Mouse (Mus musculus) intestine, embryonic 16.5 days (tissue): ENCODE results near the gene Mtmr11. TPM values are rescaled to one million over a fixed set of nuclear protein-coding genes. Genes with fewer than 3 reads are reported as not detected.

Experiments
- ATAC-seq: fragments of 200-750 bp; cut with Nextera tagmentation; 2 replicates; pipeline ENCODE4 v1.8.0; 2017; ENCODE audit warnings: moderate TSS enrichment, moderate library complexity
- H3K27ac ChIP-seq: fragments of 300-500 bp; sonication (generic); 2 replicates; pipeline ENCODE4 v1.5.1; 2014; ENCODE audit warnings: mild to moderate bottlenecking, low read length
- H3K27me3 ChIP-seq: fragments of 300-500 bp; sonication (generic); replicated peaks from 2 replicates; pipeline ENCODE4 v1.6.1; 2014; ENCODE audit warnings: low read length, control low read depth, mixed read lengths; ENCODE audit not compliant: control insufficient read depth, insufficient read depth
- H3K36me3 ChIP-seq: fragments of 300-500 bp; sonication (generic); 2 replicates; pipeline ENCODE4 v1.6.1; 2014; ENCODE audit warnings: low read length, control low read depth; ENCODE audit not compliant: control insufficient read depth, insufficient read depth
- H3K4me1 ChIP-seq: fragments of 300-500 bp; sonication (generic); 2 replicates; pipeline ENCODE4 v1.6.1; 2014; ENCODE audit warnings: low read length, control low read depth, mixed read lengths; ENCODE audit not compliant: control insufficient read depth, insufficient read depth
- H3K4me2 ChIP-seq: fragments of 300-500 bp; sonication (generic); 2 replicates; pipeline ENCODE4 v1.6.1; 2014; ENCODE audit warnings: low read depth, low read length, control low read depth
- H3K4me3 ChIP-seq: fragments of 300-500 bp; sonication (generic); 2 replicates; pipeline ENCODE4 v1.5.1; 2014; ENCODE audit warnings: mild to moderate bottlenecking, low read length
- H3K9ac ChIP-seq: fragments of 300-500 bp; sonication (generic); 2 replicates; pipeline ENCODE4 v1.6.1; 2014; ENCODE audit warnings: low read depth, low read length
- H3K9me3 ChIP-seq: fragments of 300-500 bp; sonication (generic); 2 replicates; pipeline ENCODE4 v1.6.1; 2016; ENCODE audit warnings: low read length, control low read depth; ENCODE audit not compliant: control insufficient read depth
- WGBS: fragments of 180-500 bp; shearing (Covaris S2); extraction: QIAGEN DNeasy Blood & Tissue Kit; methylation state at CpG from one replicate; pipeline ENCODE4 v1.1.7; 2014; 5-methylcytosine and 5-hydroxymethylcytosine counted together
- polyA plus RNA-seq: library from polyadenylated mRNA; unstranded; fragments of >200 nt; fragmentation: Nextera tagmentation; extraction: Ambion mirVana; gene quantifications from 2 replicates; pipeline ENCODE4 v1.2.1, GENCODE M21; 2015

Mtmr11 gene
- polyA plus RNA-seq, 1 experiment from 2014 or later, result 24.5 TPM

- H3K4me1 ChIP-seq, result peaks cover 2% of the 10 kb centered on the region; the same call in 1 of the 2 replicates
- H3K4me2 ChIP-seq, result no peak overlapping the region
- H3K27me3 ChIP-seq, result no peaks in the 10 kb centered on the region
- ATAC-seq, result no peak
- 66% methylated on average over 4 of the region's 4 CpGs for WGBS
- no peaks in the 10 kb centered on the region for H3K9me3 ChIP-seq
- no peak overlapping the region for H3K4me3 ChIP-seq
- no peak overlapping the region for H3K9ac ChIP-seq
- H3K27ac ChIP-seq, result no peak overlapping the region
- peaks cover 6% of the 10 kb centered on the region; the same call in 1 of the 2 replicates for H3K36me3 ChIP-seq
These were observed 17.7 kb downstream of the Mtmr11 start for GRCm38 (mm10) chr3:96179531-96179930.

GRCm38 (mm10) chr3:96180727-96181477 is 19.1 kb downstream of the Mtmr11 start, which contains the start of gene Sv2a:
Sv2a (plus strand) TSS chr3:96181151.
- peak; percentile 43; the same call in 1 of the 2 replicates for ATAC-seq
- H3K4me3 ChIP-seq, result peak within 1 kb of the TSS; percentile 58
- peaks cover 2% of the 10 kb centered on the region; the same call in 1 of the 2 replicates for H3K4me1 ChIP-seq
- H3K27me3 ChIP-seq, result no peaks in the 10 kb centered on the region
- WGBS, result under 1% methylated on average over 13 of the region's 23 CpGs
- H3K9me3 ChIP-seq, result no peaks in the 10 kb centered on the region
- H3K4me2 ChIP-seq, result peak within 1 kb of the TSS; percentile 75
- H3K27ac ChIP-seq, result no peak within 1 kb of the TSS
- no peaks in the 10 kb centered on the region for H3K36me3 ChIP-seq
- peak within 1 kb of the TSS; percentile 74 for H3K9ac ChIP-seq

DNA sequence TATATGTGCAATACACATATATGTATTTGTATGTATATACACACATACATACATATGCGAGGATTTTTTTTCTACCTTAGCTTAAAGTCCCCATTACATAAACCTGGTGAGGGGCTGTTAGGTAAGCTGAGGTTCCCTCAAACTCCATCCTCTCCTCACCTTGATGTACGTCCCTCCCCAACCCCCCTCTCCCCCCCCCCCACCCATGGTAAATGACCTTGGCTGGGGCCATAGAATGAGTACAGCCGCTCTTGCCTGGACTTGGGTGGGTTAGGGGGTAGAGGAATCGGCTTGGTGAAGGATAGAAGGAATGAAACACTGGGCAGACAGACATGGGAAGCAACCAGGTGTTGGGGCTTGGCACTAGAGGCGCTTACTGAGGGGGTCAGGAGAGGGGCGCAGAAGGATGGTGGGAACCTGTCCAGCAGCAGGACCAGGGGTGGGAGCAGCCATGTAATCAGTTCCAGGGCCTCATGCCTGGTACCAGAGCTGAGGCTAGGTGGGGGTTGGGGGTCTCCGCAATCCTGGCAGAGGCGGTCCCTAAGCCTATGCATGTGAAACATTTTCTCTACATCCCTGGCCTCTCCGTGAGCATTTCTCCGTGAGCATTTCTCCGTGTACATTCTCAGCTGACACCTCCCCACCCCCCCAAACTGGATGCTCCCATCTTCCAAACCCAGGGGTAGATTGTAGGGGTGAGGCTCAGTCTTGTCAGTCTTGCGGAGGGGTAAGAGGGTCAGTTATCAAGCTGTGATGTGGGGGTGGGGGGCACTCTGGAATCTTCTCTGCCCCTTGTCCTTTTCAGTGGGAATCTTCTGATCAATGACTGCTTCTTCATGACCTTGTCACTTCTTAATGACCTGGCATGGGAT is 19.9 kb downstream of the Mtmr11 start:
- Histone ChIP-seq H3K9ac (peak overlapping the region; percentile 74; the same call in 1 of the 2 replicates), H3K36me3 (no peaks in the 10 kb centered on the region), H3K4me1 (peaks cover 2% of the 10 kb centered on the region; the same call in 1 of the 2 replicates), H3K4me3 (peak overlapping the region; percentile 58), H3K27me3 (no peaks in the 10 kb centered on the region), H3K27ac (no peak overlapping the region), H3K4me2 (peak overlapping the region; percentile 75), H3K9me3 (no peaks in the 10 kb centered on the region)
- ATAC-seq, result 0 out of 2 replicates have a peak, but pooled peaks have one; percentile 21
- 38% methylated on average over 12 of the region's 12 CpGs for WGBS

GRCm38 (mm10) chr3:96182382-96182776 is 20.6 kb downstream of the Mtmr11 start:
- H3K36me3 ChIP-seq, result no peaks in the 10 kb centered on the region
- H3K4me3 ChIP-seq, result no peak overlapping the region
- peaks cover 2% of the 10 kb centered on the region; the same call in 1 of the 2 replicates for H3K4me1 ChIP-seq
- H3K27me3 ChIP-seq, result no peaks in the 10 kb centered on the region
- no peak for ATAC-seq
- H3K9ac ChIP-seq, result 0 out of 2 replicates have a peak overlapping the region, but pooled peaks have one; percentile 21
- H3K27ac ChIP-seq, result no peak overlapping the region
- 27% methylated on average over 4 of the region's 4 CpGs for WGBS
- H3K4me2 ChIP-seq, result peak overlapping the region; percentile 75; the same call in 1 of the 2 replicates
- no peaks in the 10 kb centered on the region for H3K9me3 ChIP-seq

DNA sequence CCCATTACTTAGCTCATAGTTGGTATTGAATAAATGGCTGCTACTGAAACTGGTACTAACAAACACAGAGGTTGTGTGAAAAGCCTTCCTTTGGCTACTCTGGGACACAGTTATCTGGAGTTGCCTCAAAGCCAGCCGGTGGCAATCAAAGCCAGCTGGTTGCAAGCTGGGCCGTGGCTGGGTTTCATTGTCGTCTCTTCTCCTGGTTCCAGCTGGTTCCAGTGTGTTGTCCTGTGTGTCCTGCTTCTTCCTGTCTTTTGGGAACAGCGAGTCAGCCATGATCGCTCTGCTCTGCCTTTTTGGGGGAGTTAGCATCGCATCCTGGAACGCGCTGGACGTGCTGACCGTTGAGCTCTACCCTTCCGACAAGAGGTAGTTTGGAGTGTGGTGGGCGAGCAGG is 31.2 kb downstream of the Mtmr11 start:
- Histone ChIP-seq H3K4me1 (peaks cover 9% of the 10 kb centered on the region), H3K27ac (no peak overlapping the region), H3K9me3 (no peaks in the 10 kb centered on the region), H3K27me3 (no peaks in the 10 kb centered on the region), H3K4me3 (no peak overlapping the region), H3K36me3 (no peaks in the 10 kb centered on the region), H3K9ac (no peak overlapping the region), H3K4me2 (no peak overlapping the region)
- 66% methylated on average over 12 of the region's 12 CpGs for WGBS
- no peak for ATAC-seq

GRCm38 (mm10) chr3:96194966-96195365 is 33.2 kb downstream of the Mtmr11 start:
- ATAC-seq, result no peak
- Histone ChIP-seq H3K36me3 (no peaks in the 10 kb centered on the region), H3K9ac (no peak overlapping the region), H3K27me3 (no peaks in the 10 kb centered on the region), H3K4me2 (no peak overlapping the region), H3K9me3 (no peaks in the 10 kb centered on the region), H3K4me3 (no peak overlapping the region), H3K27ac (no peak overlapping the region), H3K4me1 (peaks cover 10% of the 10 kb centered on the region)
- WGBS, result 89% methylated on average over 10 of the region's 10 CpGs

GRCm38 (mm10) chr3:96195616-96196313 is 34.0 kb downstream of the Mtmr11 start:
- 91% methylated on average over 11 of the region's 11 CpGs for WGBS
- Histone ChIP-seq H3K36me3 (no peaks in the 10 kb centered on the region), H3K9me3 (no peaks in the 10 kb centered on the region), H3K4me3 (no peak overlapping the region), H3K9ac (no peak overlapping the region), H3K4me1 (peaks cover 10% of the 10 kb centered on the region), H3K27ac (no peak overlapping the region), H3K27me3 (no peaks in the 10 kb centered on the region), H3K4me2 (no peak overlapping the region)
- no peak for ATAC-seq

GRCm38 (mm10) chr3:96196437-96197128 is 34.8 kb downstream of the Mtmr11 start:
- Histone ChIP-seq H3K9ac (peak overlapping the region; percentile 88), H3K27me3 (no peaks in the 10 kb centered on the region), H3K36me3 (no peaks in the 10 kb centered on the region), H3K27ac (peak overlapping the region; percentile 91), H3K9me3 (no peaks in the 10 kb centered on the region), H3K4me3 (peak overlapping the region; percentile 72), H3K4me2 (peak overlapping the region; percentile 99), H3K4me1 (peaks cover 10% of the 10 kb centered on the region)
- ATAC-seq, result peak; percentile 1; the same call in 1 of the 2 replicates
- WGBS, result 16% methylated on average over 27 of the region's 27 CpGs
